Mouse (Mus musculus) hindbrain, embryonic 10.5 days (tissue): ENCODE measurements around the gene Susd3. TPM values are rescaled to one million over a fixed set of nuclear protein-coding genes. Genes with fewer than 3 reads are reported as not detected.
A peak's percentile ranks its signal among the peaks of the same experiment; 100 is the strongest.

Source experiments
- DNase-seq: peaks from one replicate; pipeline ENCODE4 v3.0.0-alpha.2; 2017; ENCODE audit warnings: low spot score
- H3K27ac ChIP-seq: fragments of 300-500 bp; sonication (generic); 2 replicates; pipeline ENCODE4 v1.5.1; 2016; ENCODE audit warnings: mild to moderate bottlenecking, moderate library complexity
- H3K27me3 ChIP-seq: fragments of 300-500 bp; sonication (generic); 2 replicates; pipeline ENCODE4 v1.6.1; 2016; ENCODE audit warnings: mild to moderate bottlenecking; ENCODE audit not compliant: poor library complexity, insufficient read depth, severe bottlenecking
- H3K36me3 ChIP-seq: fragments of 300-500 bp; sonication (generic); 2 replicates; pipeline ENCODE4 v1.6.1; 2016; ENCODE audit warnings: mild to moderate bottlenecking, moderate library complexity
- H3K4me1 ChIP-seq: fragments of 300-500 bp; sonication (generic); replicated peaks from 2 replicates; pipeline ENCODE4 v1.6.1; 2016; ENCODE audit warnings: mild to moderate bottlenecking
- H3K4me3 ChIP-seq: fragments of 300-500 bp; sonication (generic); 2 replicates; pipeline ENCODE4 v1.5.1; 2016; ENCODE audit warnings: mild to moderate bottlenecking, moderate library complexity
- H3K9me3 ChIP-seq: fragments of 300-500 bp; sonication (generic); 2 replicates; pipeline ENCODE4 v1.6.1; 2016; ENCODE audit warnings: mild to moderate bottlenecking, moderate library complexity
- WGBS: fragments of 180-500 bp; shearing (Covaris S2); methylation state at CpG from one replicate; pipeline ENCODE4 v1.1.7; 2016; 5-methylcytosine and 5-hydroxymethylcytosine counted together
- polyA plus RNA-seq: library from polyadenylated mRNA; unstranded; fragments of >200 nt; fragmentation: Nextera tagmentation; extraction: Ambion mirVana; gene quantifications from 2 replicates; pipeline ENCODE4 v1.2.1, GENCODE M21; 2016

Gene Susd3
- polyA plus RNA-seq, 1 experiment from 2014 or later, result 1.6 TPM

GRCm38 (mm10) chr13:49199891-49200290 is 48.6 kb downstream of the Susd3 start:
- DNase-seq, result no peak
- Histone ChIP-seq H3K27ac (no peak overlapping the region), H3K4me3 (no peak overlapping the region), H3K9me3 (no peaks in the 10 kb centered on the region), H3K27me3 (no peaks in the 10 kb centered on the region), H3K36me3 (peaks cover 13% of the 10 kb centered on the region), H3K4me1 (0 out of 2 replicates have a peak, but pooled peaks cover 8% of the 10 kb centered on the region)
- WGBS, result 93% methylated on average over 7 of the region's 7 CpGs

GRCm38 (mm10) chr13:49198734-49199133 is 49.8 kb downstream of the Susd3 start:
- 0 out of 2 replicates have a peak, but pooled peaks cover 6% of the 10 kb centered on the region for H3K4me1 ChIP-seq
- no peak overlapping the region for H3K27ac ChIP-seq
- H3K27me3 ChIP-seq, result no peaks in the 10 kb centered on the region
- H3K9me3 ChIP-seq, result no peaks in the 10 kb centered on the region
- H3K36me3 ChIP-seq, result peaks cover 14% of the 10 kb centered on the region
- DNase-seq, result no peak
- 96% methylated on average over 9 of the region's 9 CpGs for WGBS
- H3K4me3 ChIP-seq, result no peak overlapping the region

GRCm38 (mm10) chr13:49196766-49197165 is 51.7 kb downstream of the Susd3 start:
- H3K9me3 ChIP-seq, result no peaks in the 10 kb centered on the region
- 86% methylated on average over 6 of the region's 6 CpGs for WGBS
- no peak overlapping the region for H3K4me3 ChIP-seq
- H3K36me3 ChIP-seq, result peaks cover 14% of the 10 kb centered on the region; the same call in 1 of the 2 replicates
- DNase-seq, result no peak
- no peaks in the 10 kb centered on the region for H3K27me3 ChIP-seq
- no peak overlapping the region for H3K27ac ChIP-seq
- peaks cover 14% of the 10 kb centered on the region for H3K4me1 ChIP-seq

GRCm38 (mm10) chr13:49196211-49196610 is 52.3 kb downstream of the Susd3 start:
- Histone ChIP-seq H3K9me3 (no peaks in the 10 kb centered on the region), H3K27ac (no peak overlapping the region), H3K4me3 (no peak overlapping the region), H3K4me1 (peaks cover 19% of the 10 kb centered on the region), H3K27me3 (no peaks in the 10 kb centered on the region), H3K36me3 (peaks cover 14% of the 10 kb centered on the region; the same call in 1 of the 2 replicates)
- WGBS, result 77% methylated on average over 5 of the region's 5 CpGs
- DNase-seq, result no peak

GRCm38 (mm10) chr13:49195651-49196050 is 52.9 kb downstream of the Susd3 start:
- no peak for DNase-seq
- no peaks in the 10 kb centered on the region for H3K9me3 ChIP-seq
- H3K27ac ChIP-seq, result no peak overlapping the region
- peaks cover 25% of the 10 kb centered on the region for H3K4me1 ChIP-seq
- no peaks in the 10 kb centered on the region for H3K27me3 ChIP-seq
- WGBS, result 87% methylated on average over 7 of the region's 7 CpGs
- no peak overlapping the region for H3K4me3 ChIP-seq
- peaks cover 14% of the 10 kb centered on the region; the same call in 1 of the 2 replicates for H3K36me3 ChIP-seq

GRCm38 (mm10) chr13:49194811-49195210 is 53.7 kb downstream of the Susd3 start:
- Histone ChIP-seq H3K9me3 (no peaks in the 10 kb centered on the region), H3K4me3 (no peak overlapping the region), H3K4me1 (peaks cover 33% of the 10 kb centered on the region), H3K36me3 (peaks cover 14% of the 10 kb centered on the region; the same call in 1 of the 2 replicates), H3K27me3 (peaks cover 4% of the 10 kb centered on the region; the same call in 1 of the 2 replicates), H3K27ac (no peak overlapping the region)
- WGBS, result 95% methylated on average over 13 of the region's 13 CpGs
- no peak for DNase-seq

- Histone ChIP-seq H3K9me3 (no peaks in the 10 kb centered on the region), H3K4me3 (no peak overlapping the region), H3K27me3 (peaks cover 14% of the 10 kb centered on the region), H3K36me3 (peaks cover 14% of the 10 kb centered on the region; the same call in 1 of the 2 replicates), H3K27ac (no peak overlapping the region), H3K4me1 (peaks cover 45% of the 10 kb centered on the region)
- DNase-seq, result no peak
- 94% methylated on average over 17 of the region's 17 CpGs for WGBS
Observed at GRCm38 (mm10) chr13:49193650-49194049, 54.9 kb downstream of the Susd3 start.

- Histone ChIP-seq H3K36me3 (peaks cover 14% of the 10 kb centered on the region; the same call in 1 of the 2 replicates), H3K4me3 (no peak overlapping the region), H3K4me1 (peaks cover 58% of the 10 kb centered on the region), H3K27me3 (peaks cover 21% of the 10 kb centered on the region), H3K27ac (0 out of 2 replicates have a peak overlapping the region, but pooled peaks have one; percentile 31), H3K9me3 (no peaks in the 10 kb centered on the region)
- WGBS, result 82% methylated on average over 16 of the region's 16 CpGs
- no peak for DNase-seq
Observed at GRCm38 (mm10) chr13:49192156-49192855, 56.2 kb downstream of the Susd3 start.

- peaks cover 14% of the 10 kb centered on the region; the same call in 1 of the 2 replicates for H3K36me3 ChIP-seq
- no peak for DNase-seq
- 49% methylated on average over 5 of the region's 5 CpGs for WGBS
- peaks cover 21% of the 10 kb centered on the region for H3K27me3 ChIP-seq
- H3K4me3 ChIP-seq, result no peak overlapping the region
- no peaks in the 10 kb centered on the region for H3K9me3 ChIP-seq
- H3K4me1 ChIP-seq, result peaks cover 64% of the 10 kb centered on the region
- no peak overlapping the region; the same call in 1 of the 2 replicates for H3K27ac ChIP-seq
Observed at GRCm38 (mm10) chr13:49191673-49192035, 56.9 kb downstream of the Susd3 start.

GRCm38 (mm10) chr13:49190876-49191672 is 57.4 kb downstream of the Susd3 start:
- WGBS, result 80% methylated on average over 7 of the region's 7 CpGs
- H3K27me3 ChIP-seq, result peaks cover 27% of the 10 kb centered on the region
- peak overlapping the region; percentile 4 for H3K27ac ChIP-seq
- DNase-seq, result no peak
- H3K9me3 ChIP-seq, result no peaks in the 10 kb centered on the region
- H3K4me1 ChIP-seq, result peaks cover 68% of the 10 kb centered on the region
- peaks cover 13% of the 10 kb centered on the region; the same call in 1 of the 2 replicates for H3K36me3 ChIP-seq
- no peak overlapping the region for H3K4me3 ChIP-seq

GRCm38 (mm10) chr13:49189970-49190870 is 58.3 kb downstream of the Susd3 start:
- 76% methylated on average over 12 of the region's 12 CpGs for WGBS
- Histone ChIP-seq H3K27me3 (peaks cover 33% of the 10 kb centered on the region), H3K4me3 (no peak overlapping the region), H3K9me3 (no peaks in the 10 kb centered on the region), H3K27ac (peak overlapping the region; percentile 4; the same call in 1 of the 2 replicates), H3K4me1 (peaks cover 65% of the 10 kb centered on the region), H3K36me3 (peaks cover 4% of the 10 kb centered on the region; the same call in 1 of the 2 replicates)
- no peak for DNase-seq

GRCm38 (mm10) chr13:49188966-49189360 is 59.5 kb downstream of the Susd3 start:
- DNase-seq, result no peak
- no peak overlapping the region; the same call in 1 of the 2 replicates for H3K4me3 ChIP-seq
- peaks cover 65% of the 10 kb centered on the region for H3K4me1 ChIP-seq
- no peaks in the 10 kb centered on the region for H3K9me3 ChIP-seq
- 45% methylated on average over 2 of the region's 2 CpGs for WGBS
- no peaks in the 10 kb centered on the region for H3K36me3 ChIP-seq
- peaks cover 40% of the 10 kb centered on the region for H3K27me3 ChIP-seq
- H3K27ac ChIP-seq, result no peak overlapping the region
